Mouse (Mus musculus): Measurements from ENCODE around the gene Tsc2. TPM values are rescaled to one million over a fixed set of nuclear protein-coding genes. Genes with fewer than 3 reads are reported as not detected.

Tsc2 gene
- total RNA-seq, 2 experiments from 2014 or later: 136 to 150 TPM

- DNase-seq (ENCODE audit: low spot score in 2 of 2): peak in 1 of 2 experiments; percentile 36
- intact Hi-C loops (cut with DNase I): no loop called here
Measured at GRCm38 (mm10) chr17:24649581-24650069, 17.2 kb upstream of the Tsc2 start.

GRCm38 (mm10) chr17:24648731-24649377 lies 16.4 kb upstream of the Tsc2 start:
- no peak for DNase-seq (ENCODE audit: low spot score in 2 of 2)
- intact Hi-C loops (cut with DNase I): no loop called here

- no peak for DNase-seq (ENCODE audit: low spot score in 2 of 2)
- intact Hi-C loops (cut with DNase I): no loop called here
Measured at GRCm38 (mm10) chr17:24647493-24647892, 15.1 kb upstream of the Tsc2 start.

- no peak for DNase-seq (ENCODE audit: low spot score in 2 of 2)
- intact Hi-C loops (cut with DNase I): no loop called here
Measured at GRCm38 (mm10) chr17:24646381-24646780, 14.0 kb upstream of the Tsc2 start.

- no peak for DNase-seq (ENCODE audit: low spot score in 2 of 2)
- intact Hi-C loops (cut with DNase I): no loop called here
Measured at GRCm38 (mm10) chr17:24645916-24646315, 13.5 kb upstream of the Tsc2 start.

GRCm38 (mm10) chr17:24644875-24645721 lies 12.7 kb upstream of the Tsc2 start:
- intact Hi-C loops (cut with DNase I): no loop called here
- DNase-seq (ENCODE audit: low spot score in 2 of 2): peak in 1 of 2 experiments; percentile 53

GRCm38 (mm10) chr17:24644030-24644715 lies 11.7 kb upstream of the Tsc2 start:
- DNase-seq (ENCODE audit: low spot score in 2 of 2): no peak
- intact Hi-C loops (cut with DNase I): no loop called here

- DNase-seq (ENCODE audit: low spot score in 2 of 2): no peak
- intact Hi-C loops (cut with DNase I): no loop called here
Measured at GRCm38 (mm10) chr17:24642791-24643343, 10.4 kb upstream of the Tsc2 start.

GRCm38 (mm10) chr17:24641944-24642343 lies 9.5 kb upstream of the Tsc2 start:
- DNase-seq (ENCODE audit: low spot score in 2 of 2): no peak
- intact Hi-C loops (cut with DNase I): no loop called here

- intact Hi-C loops (cut with DNase I): no loop called here
Measured at GRCm38 (mm10) chr17:24640581-24640980, 8.2 kb upstream of the Tsc2 start.

GRCm38 (mm10) chr17:24640119-24640518 lies 7.7 kb upstream of the Tsc2 start:
- DNase-seq (ENCODE audit: low spot score in 2 of 2): no peak
- intact Hi-C loops (cut with DNase I): no loop called here

More at GRCm38 (mm10) chr17:24640581-24640980, 8.2 kb upstream of the Tsc2 start:
- DNase-seq (ENCODE audit: low spot score in 2 of 2): no peak

GRCm38 (mm10) chr17:24639571-24639988 lies 7.2 kb upstream of the Tsc2 start:
- intact Hi-C loops (cut with DNase I): no loop called here
- DNase-seq (ENCODE audit: low spot score in 2 of 2): no peak

- intact Hi-C loops (cut with DNase I): no loop called here
- DNase-seq (ENCODE audit: low spot score in 2 of 2): no peak
Measured at GRCm38 (mm10) chr17:24638840-24639239, 6.4 kb upstream of the Tsc2 start.

- DNase-seq (ENCODE audit: low spot score in 2 of 2): no peak
- intact Hi-C loops (cut with DNase I): no loop called here
Measured at GRCm38 (mm10) chr17:24638214-24638613, 5.8 kb upstream of the Tsc2 start.

GRCm38 (mm10) chr17:24636781-24637481 lies 4.5 kb upstream of the Tsc2 start:
- intact Hi-C loops (cut with DNase I): no loop called here
- DNase-seq (ENCODE audit: low spot score in 2 of 2): no peak

- DNase-seq (ENCODE audit: low spot score in 2 of 2): no peak
- intact Hi-C loops (cut with DNase I): no loop called here
Measured at GRCm38 (mm10) chr17:24635694-24636093, 3.3 kb upstream of the Tsc2 start.

- DNase-seq (ENCODE audit: low spot score in 2 of 2): peak in 1 of 2 experiments; percentile 57
- intact Hi-C loops (cut with DNase I): no loop called here
Measured at GRCm38 (mm10) chr17:24635024-24635423, 2.6 kb upstream of the Tsc2 start.

GRCm38 (mm10) chr17:24633831-24634230 lies 1.4 kb upstream of the Tsc2 start:
- no peak for DNase-seq (ENCODE audit: low spot score in 2 of 2)
- intact Hi-C loops (cut with DNase I): loop anchor here (5.0 kb wide), 1 partner anchor 33 kb away; the partner anchor contains the start of gene Zfp598

GRCm38 (mm10) chr17:24632813-24633449 lies 501 bp upstream of the Tsc2 start:
- intact Hi-C loops (cut with DNase I): loop anchor here (5.0 kb wide), 1 partner anchor 34 kb away; the partner anchor contains the start of gene Zfp598
- DNase-seq (ENCODE audit: low spot score in 2 of 2): peak in 1 of 2 experiments; percentile 32
